Mouse (Mus musculus) midbrain, postnatal 0 days (tissue): ENCODE data around the gene Ranbp10. TPM values are rescaled to one million over a fixed set of nuclear protein-coding genes. Genes with fewer than 3 reads are reported as not detected.

Experiments
- ATAC-seq: fragments of 200-750 bp; cut with Nextera tagmentation; 2 replicates; pipeline ENCODE4 v1.8.0; 2017; ENCODE audit warnings: moderate number of reproducible peaks, mild to moderate bottlenecking, moderate TSS enrichment, moderate library complexity; ENCODE audit not compliant: low FRiP score
- DNase-seq: peaks from one replicate; pipeline ENCODE4 v3.0.0-alpha.2; 2015; ENCODE audit warnings: low spot score
- H3K27ac ChIP-seq: fragments of 300-500 bp; sonication (generic); 2 replicates; pipeline ENCODE4 v1.5.1; 2014; ENCODE audit warnings: low read depth, mild to moderate bottlenecking, low read length, mixed read lengths
- H3K27me3 ChIP-seq: fragments of 300-500 bp; sonication (generic); 2 replicates; pipeline ENCODE4 v1.6.1; 2014; ENCODE audit warnings: low read length, control low read depth, mixed read lengths; ENCODE audit not compliant: insufficient read depth
- H3K36me3 ChIP-seq: fragments of 300-500 bp; sonication (generic); 2 replicates; pipeline ENCODE4 v1.6.1; 2014; ENCODE audit warnings: low read length, control low read depth, mixed read lengths; ENCODE audit not compliant: insufficient read depth
- H3K4me1 ChIP-seq: fragments of 300-500 bp; sonication (generic); 2 replicates; pipeline ENCODE4 v1.6.1; 2014; ENCODE audit warnings: mild to moderate bottlenecking, control low read depth, antibody characterized with exemption, low read length, mixed read lengths; ENCODE audit not compliant: insufficient read depth
- H3K4me2 ChIP-seq: fragments of 300-500 bp; sonication (generic); 2 replicates; pipeline ENCODE4 v1.6.1; 2014; ENCODE audit warnings: low read depth, mild to moderate bottlenecking, low read length, mixed read lengths; ENCODE audit not compliant: poor library complexity, severe bottlenecking
- H3K4me3 ChIP-seq: fragments of 300-500 bp; sonication (generic); 2 replicates; pipeline ENCODE4 v1.5.1; 2014; ENCODE audit warnings: low read depth, mild to moderate bottlenecking, low read length, moderate library complexity
- H3K9ac ChIP-seq: fragments of 300-500 bp; sonication (generic); replicated peaks from 2 replicates; pipeline ENCODE4 v1.6.1; 2014; ENCODE audit warnings: mild to moderate bottlenecking, low read length, moderate library complexity, mixed read lengths; ENCODE audit not compliant: poor library complexity, severe bottlenecking
- H3K9me3 ChIP-seq: fragments of 300-500 bp; sonication (generic); 2 replicates; pipeline ENCODE4 v1.6.1; 2016; ENCODE audit warnings: low read length, control low read depth
- CTCF ChIP-seq: IDR thresholded peaks from 2 replicates; pipeline ENCODE4 v1.5.1; 2016; ENCODE audit warnings: antibody characterized with exemption, mild to moderate bottlenecking
- WGBS: fragments of 180-500 bp; shearing (Covaris S2); extraction: QIAGEN DNeasy Blood & Tissue Kit; methylation state at CpG from one replicate; pipeline ENCODE4 v1.1.7; 2014; 5-methylcytosine and 5-hydroxymethylcytosine counted together
- polyA plus RNA-seq: library from polyadenylated mRNA; unstranded; fragments of >200 nt; fragmentation: Nextera tagmentation; extraction: Ambion mirVana; gene quantifications from 2 replicates; pipeline ENCODE4 v1.2.1, GENCODE M21; 2015
- total RNA-seq: library from RNA; depleted of rRNA; stranded (reverse); fragments of >200 nt; gene quantifications from 2 replicates; pipeline ENCODE4 v1.2.3, GENCODE M21; 2014

Gene Ranbp10
- total and polyA plus RNA-seq, 2 experiments from 2014 or later: 6.4 to 13.4 TPM

DNA sequence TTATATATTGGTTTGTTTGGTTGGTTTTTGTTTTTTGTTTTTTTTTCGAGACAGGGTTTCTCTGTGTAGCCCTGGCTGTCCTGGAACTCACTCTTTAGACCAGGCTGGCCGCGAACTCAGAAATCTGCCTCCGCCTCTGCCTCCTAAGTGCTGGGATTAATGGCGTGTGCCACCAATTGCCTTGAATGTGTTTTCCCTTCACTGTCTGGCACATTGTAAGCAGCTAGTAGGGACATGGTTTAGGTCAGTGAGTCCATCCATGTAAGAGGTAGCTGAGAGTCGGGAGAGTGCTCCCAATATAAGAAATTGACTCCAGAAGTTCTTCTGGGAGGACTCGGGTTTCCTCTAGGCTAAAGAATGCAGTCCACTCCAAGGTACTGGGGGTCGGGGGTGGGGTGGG, 27.2 kb upstream of the Ranbp10 start:
- H3K4me3 ChIP-seq: peak overlapping the region; percentile 79
- no peaks in the 10 kb centered on the region for H3K27me3 ChIP-seq
- 0 out of 2 replicates have a peak, but pooled peaks cover under 1% of the 10 kb centered on the region for H3K36me3 ChIP-seq
- no peak for TF ChIP-seq CTCF
- peak overlapping the region; percentile 88; the same call in 1 of the 2 replicates for H3K27ac ChIP-seq
- peak overlapping the region; percentile 84 for H3K9ac ChIP-seq
- ATAC-seq (no peak), DNase-seq (no peak)
- H3K9me3 ChIP-seq: no peaks in the 10 kb centered on the region
- peaks cover 17% of the 10 kb centered on the region for H3K4me1 ChIP-seq
- peak overlapping the region; percentile 33 for H3K4me2 ChIP-seq
- 27% methylated on average over 8 of the region's 8 CpGs for WGBS

DNA sequence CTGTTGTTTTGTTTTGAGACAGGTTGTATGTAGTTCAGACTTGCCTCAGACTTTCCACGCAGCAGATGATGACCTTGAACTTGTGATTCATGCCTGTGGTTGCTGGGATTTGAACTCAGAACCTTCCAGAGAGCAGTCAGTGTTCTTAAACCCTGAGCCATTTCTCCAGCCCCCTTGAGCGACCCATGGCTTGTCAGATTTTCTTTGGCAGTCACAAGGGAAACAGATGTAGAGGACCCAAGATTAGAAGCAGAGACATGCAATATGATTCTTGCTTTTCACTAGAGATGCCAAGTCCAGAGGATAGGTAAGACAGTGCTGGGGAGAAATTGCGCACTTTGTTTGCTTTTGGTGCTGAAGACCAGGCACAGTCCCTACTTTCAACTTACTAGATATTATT, 26.0 kb upstream of the Ranbp10 start, which contains the start of gene Cenpt:
Cenpt (minus strand) TSS at position 101 of the 400 bp plus-strand sequence.
- H3K4me3 ChIP-seq: peak within 1 kb of the TSS; percentile 69; the same call in 1 of the 2 replicates
- H3K9me3 ChIP-seq: no peaks in the 10 kb centered on the region
- H3K27ac ChIP-seq: no peak within 1 kb of the TSS
- 93% methylated on average over 3 of the region's 3 CpGs for WGBS
- peaks cover 17% of the 10 kb centered on the region for H3K4me1 ChIP-seq
- no peak for TF ChIP-seq CTCF
- H3K9ac ChIP-seq: no peak within 1 kb of the TSS
- DNase-seq (no peak), ATAC-seq (no peak)
- no peaks in the 10 kb centered on the region for H3K27me3 ChIP-seq
- H3K36me3 ChIP-seq: peaks cover 11% of the 10 kb centered on the region
- no peak within 1 kb of the TSS for H3K4me2 ChIP-seq

DNA sequence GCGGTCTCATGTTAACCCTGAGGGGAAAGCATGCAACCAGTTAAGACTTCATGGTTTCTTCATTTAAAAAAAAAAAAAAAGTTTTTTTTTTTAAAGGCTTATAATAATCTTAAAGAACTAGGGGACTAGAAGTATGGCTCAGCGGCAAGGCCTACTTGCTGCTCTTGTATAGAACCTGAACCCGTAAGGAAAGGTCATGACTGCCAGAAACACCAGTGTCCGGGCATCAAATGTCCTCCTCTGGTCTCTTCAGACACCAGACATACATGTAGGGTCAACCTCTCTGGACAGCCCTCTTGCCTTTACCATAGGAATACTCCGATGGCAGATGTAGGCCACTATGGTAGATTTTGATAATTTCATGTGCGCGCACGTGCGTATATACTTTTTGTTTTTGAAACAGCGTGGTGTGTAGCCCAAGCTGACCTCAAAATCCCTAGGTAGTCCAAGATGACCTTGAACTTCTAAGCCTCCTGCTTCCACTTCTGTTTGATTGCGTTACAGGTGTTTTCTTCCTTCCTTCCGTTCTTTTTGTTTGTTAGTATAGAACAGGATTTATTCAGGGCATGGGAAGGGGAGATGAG, 25.1 kb upstream of the Ranbp10 start:
- Histone ChIP-seq H3K27me3 (no peaks in the 10 kb centered on the region), H3K9me3 (no peaks in the 10 kb centered on the region), H3K4me2 (no peak overlapping the region), H3K36me3 (peaks cover 16% of the 10 kb centered on the region), H3K9ac (no peak overlapping the region), H3K4me3 (peak overlapping the region; percentile 69), H3K4me1 (peaks cover 15% of the 10 kb centered on the region), H3K27ac (no peak overlapping the region)
- no peak for TF ChIP-seq CTCF
- no peak for DNase-seq
- 83% methylated on average over 12 of the region's 12 CpGs for WGBS
- ATAC-seq: no peak

DNA sequence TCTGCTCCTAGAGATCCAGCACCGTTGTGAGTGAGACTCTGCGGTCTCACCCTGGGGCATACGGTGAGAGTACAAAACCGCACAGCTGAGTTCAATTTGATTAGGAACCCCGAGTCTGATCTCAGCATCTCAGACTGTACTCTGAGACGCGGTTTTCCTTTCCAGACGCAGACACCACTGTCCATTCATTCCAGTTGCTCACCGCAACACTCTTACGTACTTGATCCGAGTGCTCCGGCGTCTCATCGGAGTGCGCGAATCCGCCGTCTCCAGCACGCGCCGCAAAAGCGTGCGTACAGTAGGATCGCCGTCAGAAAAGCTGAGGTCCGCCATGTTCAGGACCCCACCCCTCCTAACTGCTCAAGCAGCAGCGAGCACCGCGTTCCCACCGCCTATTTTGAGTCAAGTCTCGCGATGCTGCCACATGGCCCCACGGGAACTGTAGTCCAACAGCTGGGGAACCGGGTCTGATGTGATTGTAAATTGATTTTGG, 24.5 kb upstream of the Ranbp10 start:
- Histone ChIP-seq H3K9me3 (no peaks in the 10 kb centered on the region), H3K4me3 (peak overlapping the region; percentile 69), H3K9ac (peak overlapping the region; percentile 68), H3K4me1 (peaks cover 12% of the 10 kb centered on the region), H3K27ac (peak overlapping the region; percentile 71), H3K27me3 (no peaks in the 10 kb centered on the region), H3K36me3 (peaks cover 21% of the 10 kb centered on the region), H3K4me2 (peak overlapping the region; percentile 75)
- TF ChIP-seq CTCF: no peak
- under 1% methylated on average over 34 of the region's 34 CpGs for WGBS
- ATAC-seq (peak; percentile 84), DNase-seq (peak; percentile 97)

DNA sequence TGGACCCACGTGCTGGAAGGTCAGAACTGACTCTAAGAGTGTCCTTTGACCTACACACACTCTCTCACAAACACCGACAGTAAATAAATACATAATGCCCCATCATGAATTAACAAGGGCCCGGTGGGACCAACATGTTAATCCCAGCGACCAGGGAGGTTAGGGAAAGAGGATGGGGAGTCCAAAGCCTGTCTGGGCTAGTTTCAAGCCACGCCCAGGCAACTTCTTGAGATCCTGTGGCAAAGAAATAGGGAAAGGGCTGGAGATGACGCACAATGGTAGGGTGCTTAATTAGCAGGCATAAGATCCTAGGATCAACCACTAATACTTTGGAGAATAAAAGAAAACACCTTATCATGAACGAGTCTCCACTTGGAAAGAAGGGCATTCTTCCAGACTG, 23.5 kb upstream of the Ranbp10 start:
- H3K9ac ChIP-seq: 0 out of 2 replicates have a peak overlapping the region, but pooled peaks have one; percentile 29

DNA sequence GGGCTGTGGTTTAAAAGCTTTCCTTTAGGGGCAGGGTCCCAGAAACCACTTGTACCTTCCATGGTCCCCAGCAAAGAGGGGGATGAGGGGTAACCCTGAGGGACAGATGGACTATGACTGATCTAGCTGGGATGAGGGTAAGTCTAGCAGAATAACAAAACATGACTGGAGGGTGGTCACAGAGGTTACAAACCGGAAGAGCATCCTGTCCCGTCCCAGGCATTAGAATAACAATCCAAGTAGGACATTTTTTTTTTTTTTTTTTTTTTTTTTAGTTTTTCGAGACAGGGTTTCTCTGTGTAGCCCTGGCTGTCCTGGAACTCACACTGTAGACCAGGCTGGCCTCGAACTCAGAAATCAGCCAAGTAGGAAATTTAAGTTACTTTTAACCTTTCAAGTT, 22.9 kb upstream of the Ranbp10 start:
- no peak overlapping the region for H3K27ac ChIP-seq
- 73% methylated on average over 4 of the region's 4 CpGs for WGBS
- H3K4me3 ChIP-seq: no peak overlapping the region
- 0 out of 2 replicates have a peak overlapping the region, but pooled peaks have one; percentile 29 for H3K9ac ChIP-seq
- H3K4me1 ChIP-seq: peaks cover 6% of the 10 kb centered on the region
- H3K36me3 ChIP-seq: peaks cover 34% of the 10 kb centered on the region
- no peak for DNase-seq
- H3K27me3 ChIP-seq: no peaks in the 10 kb centered on the region
- no peak for ATAC-seq
- no peaks in the 10 kb centered on the region for H3K9me3 ChIP-seq
- H3K4me2 ChIP-seq: no peak overlapping the region
- no peak for TF ChIP-seq CTCF

More for the DNA sequence above, 23.5 kb upstream of the Ranbp10 start:
- 80% methylated on average over 7 of the region's 7 CpGs for WGBS
- Histone ChIP-seq H3K4me1 (peaks cover 6% of the 10 kb centered on the region), H3K36me3 (peaks cover 30% of the 10 kb centered on the region), H3K27me3 (no peaks in the 10 kb centered on the region), H3K4me2 (0 out of 2 replicates have a peak overlapping the region, but pooled peaks have one; percentile 1), H3K27ac (no peak overlapping the region), H3K4me3 (no peak overlapping the region), H3K9me3 (no peaks in the 10 kb centered on the region)
- DNase-seq: no peak
- TF ChIP-seq CTCF: no peak
- ATAC-seq: no peak
